8 mouse cellular contexts compared by ENCODE assay signal in the genomic region with DNA sequence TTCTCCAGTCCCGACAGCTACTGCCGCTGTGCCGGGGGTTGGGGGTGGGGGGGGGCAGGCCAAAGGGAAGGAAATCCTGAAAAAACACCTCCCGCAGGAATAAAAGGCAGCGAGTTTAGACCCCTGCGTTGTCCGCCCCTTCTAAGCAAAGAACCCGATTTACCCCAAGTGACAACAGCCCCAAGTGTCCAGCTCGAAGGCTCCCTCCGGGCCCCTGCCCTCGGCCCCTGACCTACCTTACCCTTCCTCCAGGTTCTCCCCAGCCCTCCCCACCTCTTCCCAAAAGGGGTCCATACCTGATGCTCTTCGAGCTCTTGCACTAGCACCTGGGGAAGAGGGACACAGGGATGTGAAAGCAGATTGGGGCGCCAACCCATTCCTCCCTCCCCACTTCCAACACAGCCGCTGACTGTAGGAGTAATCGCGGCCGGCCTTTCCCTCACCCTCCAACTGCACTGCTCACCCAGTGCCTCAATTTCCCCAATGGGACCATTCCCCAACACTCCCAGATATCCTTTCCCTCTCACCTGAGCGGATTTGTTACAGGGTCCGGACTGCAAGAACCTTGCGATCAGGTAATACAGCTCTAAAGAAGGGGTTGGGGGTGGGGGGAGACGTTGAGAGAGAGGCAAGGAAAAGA. TPM values are rescaled to one million over a fixed set of nuclear protein-coding genes. Genes with fewer than 3 reads are reported as not detected.
DNase-seq lines count a peak whose midpoint lies in the region; ATAC-seq and TF ChIP-seq lines count a peak whose summit lies in the region.

No protein-coding gene starts in this region.

- H3K9me3 ChIP-seq in hindbrain, embryonic 15.5 days = no peaks in the 10 kb centered on the region
- H3K9me3 ChIP-seq in megakaryocyte, embryonic 14.5 days = no peaks in the 10 kb centered on the region

- TF ChIP-seq CTCF in small intestine, adult 2 months (IDR thresholded peaks at IDR 0.05; ENCODE audit: extremely low read depth, insufficient read length, insufficient replicate concordance, low read depth, low read length) = no peak

- WGBS in hindbrain, embryonic 15.5 days = 16% methylated on average over 20 of the region's 21 CpGs
- 14% methylated on average over 21 of the region's 21 CpGs for WGBS in small intestine, adult 2 months

- peak; percentile 70 for ATAC-seq in hindbrain, embryonic 15.5 days (ENCODE audit: low FRiP score, low read depth)
- ATAC-seq in megakaryocyte-erythroid progenitor cell, adult 5-6 weeks (replicated peaks; ENCODE audit: low FRiP score, low TSS enrichment, poor library complexity, severe bottlenecking) = no peak

- peak overlapping the region; percentile 58 for H3K9ac ChIP-seq in hindbrain, embryonic 15.5 days

- TF ChIP-seq POLR2A in small intestine, adult 2 months (IDR thresholded peaks at IDR 0.05; ENCODE audit: low read depth, low read length) = no peak

- H3K27ac ChIP-seq in hindbrain, embryonic 15.5 days (replicated peaks) = peak overlapping the region; percentile 85
- peak overlapping the region; percentile 87 for H3K27ac ChIP-seq in small intestine, adult 2 months (ENCODE audit: insufficient read depth, low read depth, low read length)

- no peaks in the 10 kb centered on the region for H3K4me1 ChIP-seq in hindbrain, embryonic 15.5 days (replicated peaks)
- H3K4me1 ChIP-seq in megakaryocyte, embryonic 14.5 days = no peaks in the 10 kb centered on the region
- H3K4me1 ChIP-seq in small intestine, adult 2 months (ENCODE audit: control insufficient read depth, insufficient read depth, insufficient read length, low read length) = no peaks in the 10 kb centered on the region

- no peaks in the 10 kb centered on the region for H3K27me3 ChIP-seq in hindbrain, embryonic 15.5 days
- no peaks in the 10 kb centered on the region for H3K27me3 ChIP-seq in megakaryocyte, embryonic 14.5 days (replicated peaks)
- H3K27me3 ChIP-seq in small intestine, adult 2 months (ENCODE audit: control insufficient read depth, insufficient read depth, low read length) = no peaks in the 10 kb centered on the region

- peak overlapping the region; percentile 57 for H3K4me2 ChIP-seq in hindbrain, embryonic 15.5 days

- H3K4me3 ChIP-seq in hindbrain, embryonic 15.5 days = peak overlapping the region; percentile 59
- peak overlapping the region; percentile 95 for H3K4me3 ChIP-seq in megakaryocyte, embryonic 14.5 days (replicated peaks)
- H3K4me3 ChIP-seq in small intestine, adult 2 months (ENCODE audit: low read depth, low read length) = peak overlapping the region; percentile 100

- H3K36me3 ChIP-seq in hindbrain, embryonic 15.5 days = no peaks in the 10 kb centered on the region
- H3K36me3 ChIP-seq in megakaryocyte, embryonic 14.5 days (replicated peaks; ENCODE audit: low read length) = peaks cover 11% of the 10 kb centered on the region
- H3K36me3 ChIP-seq in small intestine, adult 2 months (ENCODE audit: control insufficient read depth, insufficient read depth, low read length) = no peaks in the 10 kb centered on the region; the same call in 1 of the 2 replicates

- DNase-seq in adrenal gland, adult (ENCODE audit: inconsistent age in 2 of 2, low spot score in 1 of 2) = peak; percentile 31 to 75
- peak; percentile 33 to 36 for DNase-seq in cerebellum, postnatal 10 days
- peak; percentile 12 to 23 for DNase-seq in frontal cortex, postnatal 10 days (ENCODE audit: low spot score in 2 of 2)
- peak; percentile 12 to 13 for DNase-seq in left cerebral cortex, adult 8-10 months (ENCODE audit: low spot score in 2 of 2)

RNA-seq across cellular contexts. Expression of gene Brwd3, which starts 0.7 kb away (rescaled TPM):
- polyA plus RNA-seq in hindbrain, embryonic 15.5 days (2015; fragmentation: Nextera tagmentation; extraction: Ambion mirVana) = 2.2 and 2.6 TPM in 2 replicates
- total RNA-seq in left cerebral cortex, adult 8-10 months (2022) = 10 to 100 TPM in 3 of 4 experiments, 1 to 10 TPM in 1; 10.0 to 11.5 (median 10.9) TPM
- polyA plus RNA-seq in megakaryocyte, embryonic 14.5 days (2012; ENCODE audit: insufficient read depth, low replicate concordance) = 0.38 and 0.46 TPM in 2 replicates
- polyA plus RNA-seq in small intestine, adult 2 months (2012; rRNA removed) = 0.15 and 0.37 TPM in 2 replicates
- total RNA-seq in megakaryocyte-erythroid progenitor cell, adult 5-6 weeks (2014; fragmentation: Nextera tagmentation) = 10.3 and 16.0 TPM in 2 replicates
- total RNA-seq in megakaryocyte-erythroid progenitor cell, adult 5-6 weeks (2017) = 9.5 and 9.7 TPM in 2 replicates
